Mouse (Mus musculus) megakaryocyte, embryonic 14.5 days (primary cell): ENCODE measurements around the gene Slc25a26.

ENCODE experiments used
- FLI1 ChIP-seq: IDR thresholded peaks from 2 replicates; pipeline ENCODE4 v1.6.1; 2012; ENCODE audit warnings: low read length, inconsistent platforms, mixed read lengths
- GATA1 ChIP-seq: IDR thresholded peaks from 3 replicates; pipeline ENCODE4 v1.6.1; 2012; ENCODE audit warnings: mixed read lengths, low read length, inconsistent platforms, borderline replicate concordance

GRCm38 (mm10) chr6:94618671-94619070 is 118.5 kb downstream of the Slc25a26 start:
- TF ChIP-seq FLI1 (no peak), GATA1 (no peak)
